Mouse (Mus musculus): ENCODE data around the gene Vps18. TPM values are rescaled to one million over a fixed set of nuclear protein-coding genes. Genes with fewer than 3 reads are reported as not detected.

Vps18 gene
- polyA plus RNA-seq, 1 experiment from 2014 or later, result 17.5 TPM

DNA sequence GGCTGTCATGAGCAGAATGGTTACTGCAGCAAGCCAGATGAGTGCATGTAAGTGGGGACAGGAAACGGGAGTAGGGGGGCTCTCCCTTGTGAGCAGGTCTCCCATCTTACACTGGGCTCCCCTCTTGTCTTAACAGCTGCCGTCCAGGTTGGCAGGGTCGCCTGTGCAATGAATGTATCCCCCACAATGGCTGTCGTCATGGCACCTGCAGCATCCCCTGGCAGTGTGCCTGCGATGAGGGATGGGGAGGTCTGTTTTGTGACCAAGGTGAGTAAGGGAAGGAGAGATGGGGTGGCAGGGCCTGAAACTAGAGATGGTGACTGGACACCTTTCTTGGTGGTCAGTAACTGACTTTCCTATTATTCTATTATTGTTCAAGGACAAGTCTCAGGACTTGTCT lies 40.0 kb downstream of the Vps18 start:
- H3K27me3 ChIP-seq (ENCODE audit: control insufficient read depth, insufficient read depth, low read length), result peaks cover 34% of the 10 kb centered on the region; the same call in 1 of the 2 replicates

DNA sequence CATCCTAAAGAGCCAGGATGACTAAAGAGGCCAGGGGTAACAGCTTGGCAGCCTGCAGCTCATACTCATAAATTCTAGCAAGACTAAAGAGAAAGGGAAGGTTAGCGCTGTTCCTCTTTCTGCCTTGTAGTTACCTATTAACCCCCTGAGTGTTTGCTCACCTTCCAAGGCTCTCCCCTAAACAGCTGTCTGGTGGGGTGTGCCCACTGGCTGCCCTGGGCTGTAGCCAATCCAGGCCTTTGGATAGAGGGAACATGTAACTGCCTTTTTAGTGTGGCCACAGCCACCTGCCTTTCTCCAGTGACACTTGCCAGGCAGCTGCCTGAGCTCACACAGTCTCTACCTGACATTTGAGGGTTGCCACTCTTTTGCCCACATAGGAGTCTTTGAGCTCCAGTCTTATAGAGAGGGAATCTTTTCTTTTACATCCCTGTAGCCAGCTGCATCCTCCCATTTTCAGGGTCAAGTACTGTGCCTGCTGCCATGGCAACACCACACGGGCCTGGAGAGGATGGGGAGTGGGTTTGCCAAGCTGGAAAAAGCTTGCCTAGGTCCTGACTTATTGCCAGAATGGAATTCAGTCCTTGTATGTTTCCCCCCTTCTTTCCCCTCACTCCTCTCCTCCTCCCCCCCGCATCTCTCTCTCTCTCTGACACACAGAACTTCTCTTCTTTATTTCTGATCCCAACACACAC lies 40.7 kb downstream of the Vps18 start:
- Histone ChIP-seq H3K27ac (ENCODE audit: low read length) (peak overlapping the region; percentile 13; the same call in 1 of the 2 replicates), H3K36me3 (ENCODE audit: control insufficient read depth, insufficient read depth, low read length) (no peaks in the 10 kb centered on the region), H3K9me3 (replicated peaks; ENCODE audit: control insufficient read depth, low read length) (no peaks in the 10 kb centered on the region), H3K4me1 (ENCODE audit: control insufficient read depth, insufficient read depth, low read length) (peaks cover 24% of the 10 kb centered on the region), H3K4me2 (ENCODE audit: low read depth, low read length) (0 out of 2 replicates have a peak overlapping the region, but pooled peaks have one; percentile 7), H3K27me3 (ENCODE audit: control insufficient read depth, insufficient read depth, low read length) (peaks cover 28% of the 10 kb centered on the region; the same call in 1 of the 2 replicates), H3K4me3 (replicated peaks; ENCODE audit: low read length) (no peak overlapping the region), H3K9ac (ENCODE audit: low read length) (no peak overlapping the region)
- 35% methylated on average over 3 of the region's 3 CpGs for WGBS
- peak; percentile 47; the same call in 1 of the 2 replicates for ATAC-seq (ENCODE audit: insufficient read depth, low FRiP score)

More for the DNA sequence above, 40.0 kb downstream of the Vps18 start:
- WGBS, result 34% methylated on average over 5 of the region's 5 CpGs
- H3K36me3 ChIP-seq (ENCODE audit: control insufficient read depth, insufficient read depth, low read length), result no peaks in the 10 kb centered on the region
- peak overlapping the region; percentile 89; the same call in 1 of the 2 replicates for H3K4me2 ChIP-seq (ENCODE audit: low read depth, low read length)
- peak overlapping the region; percentile 26; the same call in 1 of the 2 replicates for H3K9ac ChIP-seq (ENCODE audit: low read length)
- H3K9me3 ChIP-seq (replicated peaks; ENCODE audit: control insufficient read depth, low read length), result no peaks in the 10 kb centered on the region
- ATAC-seq (ENCODE audit: insufficient read depth, low FRiP score), result no peak
- no peak overlapping the region for H3K27ac ChIP-seq (ENCODE audit: low read length)
- H3K4me1 ChIP-seq (ENCODE audit: control insufficient read depth, insufficient read depth, low read length), result peaks cover 28% of the 10 kb centered on the region
- H3K4me3 ChIP-seq (replicated peaks; ENCODE audit: low read length), result peak overlapping the region; percentile 59; the same call in 1 of the 2 replicates

DNA sequence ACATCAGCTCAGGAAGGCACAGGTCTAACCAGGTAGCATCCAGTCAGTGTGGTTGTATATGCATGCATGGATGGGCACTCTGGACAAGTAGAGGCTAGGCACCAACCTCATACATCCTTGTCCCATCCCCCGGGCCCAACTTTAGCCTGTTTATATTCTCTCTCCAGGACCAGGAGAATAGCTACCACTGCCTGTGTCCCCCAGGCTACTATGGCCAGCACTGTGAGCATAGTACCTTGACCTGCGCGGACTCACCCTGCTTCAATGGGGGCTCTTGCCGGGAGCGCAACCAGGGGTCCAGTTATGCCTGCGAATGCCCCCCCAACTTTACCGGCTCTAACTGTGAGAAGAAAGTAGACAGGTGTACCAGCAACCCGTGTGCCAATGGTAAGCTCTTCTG lies 42.3 kb downstream of the Vps18 start:
- Histone ChIP-seq H3K27ac (ENCODE audit: low read length) (no peak overlapping the region), H3K9me3 (replicated peaks; ENCODE audit: control insufficient read depth, low read length) (no peaks in the 10 kb centered on the region), H3K27me3 (ENCODE audit: control insufficient read depth, insufficient read depth, low read length) (peaks cover 17% of the 10 kb centered on the region; the same call in 1 of the 2 replicates), H3K4me2 (ENCODE audit: low read depth, low read length) (no peak overlapping the region), H3K36me3 (ENCODE audit: control insufficient read depth, insufficient read depth, low read length) (no peaks in the 10 kb centered on the region), H3K9ac (ENCODE audit: low read length) (no peak overlapping the region), H3K4me1 (ENCODE audit: control insufficient read depth, insufficient read depth, low read length) (peaks cover 9% of the 10 kb centered on the region; the same call in 1 of the 2 replicates), H3K4me3 (replicated peaks; ENCODE audit: low read length) (no peak overlapping the region)
- 85% methylated on average over 8 of the region's 8 CpGs for WGBS
- ATAC-seq (ENCODE audit: insufficient read depth, low FRiP score), result no peak

DNA sequence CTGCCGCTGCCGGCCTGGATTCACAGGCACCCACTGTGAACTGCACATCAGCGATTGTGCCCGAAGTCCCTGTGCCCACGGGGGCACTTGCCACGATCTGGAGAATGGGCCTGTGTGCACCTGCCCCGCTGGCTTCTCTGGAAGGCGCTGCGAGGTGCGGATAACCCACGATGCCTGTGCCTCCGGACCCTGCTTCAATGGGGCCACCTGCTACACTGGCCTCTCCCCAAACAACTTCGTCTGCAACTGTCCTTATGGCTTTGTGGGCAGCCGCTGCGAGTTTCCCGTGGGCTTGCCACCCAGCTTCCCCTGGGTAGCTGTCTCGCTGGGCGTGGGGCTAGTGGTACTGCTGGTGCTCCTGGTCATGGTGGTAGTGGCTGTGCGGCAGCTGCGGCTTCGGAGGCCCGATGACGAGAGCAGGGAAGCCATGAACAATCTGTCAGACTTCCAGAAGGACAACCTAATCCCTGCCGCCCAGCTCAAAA lies 43.7 kb downstream of the Vps18 start:
- 74% methylated on average over 24 of the region's 24 CpGs for WGBS
- H3K27ac ChIP-seq (ENCODE audit: low read length), result no peak overlapping the region
- no peaks in the 10 kb centered on the region for H3K9me3 ChIP-seq (replicated peaks; ENCODE audit: control insufficient read depth, low read length)
- H3K4me2 ChIP-seq (ENCODE audit: low read depth, low read length), result no peak overlapping the region
- no peaks in the 10 kb centered on the region for H3K36me3 ChIP-seq (ENCODE audit: control insufficient read depth, insufficient read depth, low read length)
- H3K4me1 ChIP-seq (ENCODE audit: control insufficient read depth, insufficient read depth, low read length), result 0 out of 2 replicates have a peak, but pooled peaks cover 5% of the 10 kb centered on the region
- no peak overlapping the region for H3K9ac ChIP-seq (ENCODE audit: low read length)
- no peak for ATAC-seq (ENCODE audit: insufficient read depth, low FRiP score)
- no peak overlapping the region for H3K4me3 ChIP-seq (replicated peaks; ENCODE audit: low read length)
- peaks cover 5% of the 10 kb centered on the region; the same call in 1 of the 2 replicates for H3K27me3 ChIP-seq (ENCODE audit: control insufficient read depth, insufficient read depth, low read length)

DNA sequence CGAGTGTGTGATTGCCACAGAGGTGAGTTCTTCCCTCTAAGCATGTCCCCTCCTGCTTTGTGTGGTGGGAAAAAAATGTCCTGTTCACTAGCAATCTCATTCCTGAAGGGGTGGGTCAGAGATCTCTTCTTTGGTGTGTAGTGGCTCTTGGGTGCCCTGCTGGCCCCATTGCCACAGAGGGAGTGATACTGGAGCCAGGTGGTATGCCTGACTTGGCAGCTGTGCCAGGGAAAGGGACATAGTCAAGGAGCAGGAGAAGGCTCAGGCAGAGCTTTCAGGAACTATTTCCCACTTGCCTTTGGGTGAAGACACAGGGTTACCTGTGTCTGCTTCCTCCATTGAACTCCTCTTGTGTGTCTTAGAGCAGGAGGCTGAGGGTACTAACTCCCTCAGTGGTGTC lies 45.6 kb downstream of the Vps18 start:
- 49% methylated on average over 1 of the region's 1 CpGs for WGBS
- Histone ChIP-seq H3K4me1 (ENCODE audit: control insufficient read depth, insufficient read depth, low read length) (peaks cover 4% of the 10 kb centered on the region; the same call in 1 of the 2 replicates), H3K4me2 (ENCODE audit: low read depth, low read length) (no peak overlapping the region), H3K9me3 (replicated peaks; ENCODE audit: control insufficient read depth, low read length) (no peaks in the 10 kb centered on the region), H3K36me3 (ENCODE audit: control insufficient read depth, insufficient read depth, low read length) (no peaks in the 10 kb centered on the region), H3K9ac (ENCODE audit: low read length) (no peak overlapping the region), H3K27ac (ENCODE audit: low read length) (no peak overlapping the region), H3K4me3 (replicated peaks; ENCODE audit: low read length) (no peak overlapping the region), H3K27me3 (ENCODE audit: control insufficient read depth, insufficient read depth, low read length) (no peaks in the 10 kb centered on the region; the same call in 1 of the 2 replicates)
- no peak for ATAC-seq (ENCODE audit: insufficient read depth, low FRiP score)

DNA sequence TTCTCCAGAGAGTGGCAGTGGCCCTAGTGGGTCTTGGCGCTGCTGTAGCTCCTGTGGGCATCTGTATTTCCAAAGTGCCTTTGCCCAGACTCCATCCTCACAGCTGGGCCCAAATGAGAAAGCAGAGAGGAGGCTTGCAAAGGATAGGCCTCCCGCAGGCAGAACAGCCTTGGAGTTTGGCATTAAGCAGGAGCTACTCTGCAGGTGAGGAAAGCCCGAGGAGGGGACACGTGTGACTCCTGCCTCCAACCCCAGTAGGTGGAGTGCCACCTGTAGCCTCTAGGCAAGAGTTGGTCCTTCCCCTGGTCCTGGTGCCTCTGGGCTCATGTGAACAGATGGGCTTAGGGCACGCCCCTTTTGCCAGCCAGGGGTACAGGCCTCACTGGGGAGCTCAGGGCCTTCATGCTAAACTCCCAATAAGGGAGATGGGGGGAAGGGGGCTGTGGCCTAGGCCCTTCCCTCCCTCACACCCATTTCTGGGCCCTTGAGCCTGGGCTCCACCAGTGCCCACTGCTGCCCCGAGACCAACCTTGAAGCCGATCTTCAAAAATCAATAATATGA lies 46.5 kb downstream of the Vps18 start:
- H3K27ac ChIP-seq (ENCODE audit: low read length), result no peak overlapping the region
- no peak for ATAC-seq (ENCODE audit: insufficient read depth, low FRiP score)
- peaks cover 4% of the 10 kb centered on the region; the same call in 1 of the 2 replicates for H3K4me1 ChIP-seq (ENCODE audit: control insufficient read depth, insufficient read depth, low read length)
- WGBS, result 77% methylated on average over 7 of the region's 7 CpGs
- no peaks in the 10 kb centered on the region for H3K27me3 ChIP-seq (ENCODE audit: control insufficient read depth, insufficient read depth, low read length)
- no peak overlapping the region for H3K9ac ChIP-seq (ENCODE audit: low read length)
- H3K4me3 ChIP-seq (replicated peaks; ENCODE audit: low read length), result no peak overlapping the region
- H3K9me3 ChIP-seq (replicated peaks; ENCODE audit: control insufficient read depth, low read length), result no peaks in the 10 kb centered on the region
- no peaks in the 10 kb centered on the region for H3K36me3 ChIP-seq (ENCODE audit: control insufficient read depth, insufficient read depth, low read length)
- no peak overlapping the region for H3K4me2 ChIP-seq (ENCODE audit: low read depth, low read length)

DNA sequence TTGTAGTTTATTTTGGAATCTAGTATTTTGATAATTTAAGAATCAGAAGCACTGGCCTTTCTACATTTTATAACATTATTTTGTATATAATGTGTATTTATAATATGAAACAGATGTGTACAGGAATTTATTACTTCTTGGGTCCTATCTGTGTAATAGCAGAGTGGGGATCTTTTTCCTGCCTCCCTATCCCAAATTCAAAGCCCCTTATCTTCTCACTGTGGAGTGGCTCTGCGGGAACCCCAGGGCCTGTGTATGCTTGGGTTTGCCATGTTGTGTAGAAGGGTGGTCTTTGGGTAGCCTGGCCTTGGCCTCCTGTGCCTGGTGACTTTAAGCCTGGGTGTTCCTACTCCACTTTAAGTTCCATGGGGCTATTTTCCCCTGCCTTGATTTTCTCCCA lies 47.0 kb downstream of the Vps18 start:
- H3K27me3 ChIP-seq (ENCODE audit: control insufficient read depth, insufficient read depth, low read length), result no peaks in the 10 kb centered on the region
- no peak overlapping the region for H3K4me2 ChIP-seq (ENCODE audit: low read depth, low read length)
- peaks cover 4% of the 10 kb centered on the region; the same call in 1 of the 2 replicates for H3K4me1 ChIP-seq (ENCODE audit: control insufficient read depth, insufficient read depth, low read length)
- H3K36me3 ChIP-seq (ENCODE audit: control insufficient read depth, insufficient read depth, low read length), result no peaks in the 10 kb centered on the region
- H3K9ac ChIP-seq (ENCODE audit: low read length), result no peak overlapping the region
- no peak for ATAC-seq (ENCODE audit: insufficient read depth, low FRiP score)
- 76% methylated on average over 1 of the region's 1 CpGs for WGBS
- no peak overlapping the region for H3K4me3 ChIP-seq (replicated peaks; ENCODE audit: low read length)
- no peaks in the 10 kb centered on the region for H3K9me3 ChIP-seq (replicated peaks; ENCODE audit: control insufficient read depth, low read length)
- no peak overlapping the region for H3K27ac ChIP-seq (ENCODE audit: low read length)

DNA sequence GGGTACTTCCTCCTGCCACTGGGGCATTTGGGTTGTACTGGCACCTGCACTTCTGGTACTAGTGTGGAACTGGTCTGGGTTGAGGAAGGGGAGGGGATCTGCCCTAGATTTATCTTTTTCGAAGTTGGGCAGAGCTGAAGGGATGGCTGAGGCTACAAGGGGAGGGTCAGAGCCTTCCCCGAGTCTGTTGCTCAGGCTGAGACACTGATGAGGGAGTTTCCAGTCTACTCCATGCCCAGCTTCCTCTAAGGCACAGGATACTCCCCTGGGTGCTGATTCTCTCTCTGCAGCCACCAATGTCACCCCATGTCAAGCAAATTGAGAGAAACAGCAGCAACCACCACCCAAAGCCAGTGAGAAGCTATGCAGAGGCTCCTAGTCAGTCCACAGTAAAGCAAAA lies 47.5 kb downstream of the Vps18 start:
- H3K4me2 ChIP-seq (ENCODE audit: low read depth, low read length), result no peak overlapping the region
- no peaks in the 10 kb centered on the region for H3K9me3 ChIP-seq (replicated peaks; ENCODE audit: control insufficient read depth, low read length)
- H3K4me1 ChIP-seq (ENCODE audit: control insufficient read depth, insufficient read depth, low read length), result peaks cover 4% of the 10 kb centered on the region; the same call in 1 of the 2 replicates
- no peaks in the 10 kb centered on the region for H3K36me3 ChIP-seq (ENCODE audit: control insufficient read depth, insufficient read depth, low read length)
- no peak overlapping the region for H3K4me3 ChIP-seq (replicated peaks; ENCODE audit: low read length)
- WGBS, result 60% methylated on average over 2 of the region's 2 CpGs
- H3K9ac ChIP-seq (ENCODE audit: low read length), result no peak overlapping the region
- no peak for ATAC-seq (ENCODE audit: insufficient read depth, low FRiP score)
- no peaks in the 10 kb centered on the region for H3K27me3 ChIP-seq (ENCODE audit: control insufficient read depth, insufficient read depth, low read length)
- H3K27ac ChIP-seq (ENCODE audit: low read length), result no peak overlapping the region

DNA sequence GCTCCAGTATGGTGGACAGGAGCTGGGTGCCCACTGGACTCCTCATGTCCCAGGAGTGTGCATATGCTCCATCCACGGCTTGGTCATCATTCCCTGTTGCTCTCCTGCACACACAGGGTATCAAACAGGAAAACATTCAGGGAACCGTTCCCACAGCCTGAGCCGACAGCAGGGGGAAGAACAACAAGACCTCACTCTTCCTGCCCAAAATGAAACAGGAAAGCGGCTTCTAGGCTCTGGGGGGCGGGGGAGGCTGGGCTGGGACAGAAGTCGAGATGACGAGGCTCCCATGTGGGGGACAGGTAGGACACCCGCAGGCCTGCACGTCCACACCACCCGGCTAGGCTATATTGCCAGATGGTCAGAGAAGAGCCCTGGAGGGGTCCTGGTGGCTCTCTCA lies 47.9 kb downstream of the Vps18 start:
- H3K27ac ChIP-seq (ENCODE audit: low read length), result peak overlapping the region; percentile 25; the same call in 1 of the 2 replicates
- H3K4me1 ChIP-seq (ENCODE audit: control insufficient read depth, insufficient read depth, low read length), result peaks cover 4% of the 10 kb centered on the region; the same call in 1 of the 2 replicates
- H3K27me3 ChIP-seq (ENCODE audit: control insufficient read depth, insufficient read depth, low read length), result no peaks in the 10 kb centered on the region
- no peaks in the 10 kb centered on the region for H3K9me3 ChIP-seq (replicated peaks; ENCODE audit: control insufficient read depth, low read length)
- 71% methylated on average over 10 of the region's 10 CpGs for WGBS
- no peak overlapping the region for H3K4me2 ChIP-seq (ENCODE audit: low read depth, low read length)
- no peaks in the 10 kb centered on the region for H3K36me3 ChIP-seq (ENCODE audit: control insufficient read depth, insufficient read depth, low read length)
- no peak for ATAC-seq (ENCODE audit: insufficient read depth, low FRiP score)
- H3K4me3 ChIP-seq (replicated peaks; ENCODE audit: low read length), result no peak overlapping the region
- H3K9ac ChIP-seq (ENCODE audit: low read length), result no peak overlapping the region

Data from stomach, embryonic 16.5 days (tissue).